Mouse (Mus musculus) T-cell, adult 2 months (primary cell): ENCODE measurements around the gene Mtif3.
A peak's percentile ranks its signal among the peaks of the same experiment; 100 is the strongest.

ENCODE experiments used
- DNase-seq: peaks from one replicate; pipeline ENCODE4 v3.0.0; 2022; ENCODE audit warnings: low spot score

The Mtif3 gene

DNA sequence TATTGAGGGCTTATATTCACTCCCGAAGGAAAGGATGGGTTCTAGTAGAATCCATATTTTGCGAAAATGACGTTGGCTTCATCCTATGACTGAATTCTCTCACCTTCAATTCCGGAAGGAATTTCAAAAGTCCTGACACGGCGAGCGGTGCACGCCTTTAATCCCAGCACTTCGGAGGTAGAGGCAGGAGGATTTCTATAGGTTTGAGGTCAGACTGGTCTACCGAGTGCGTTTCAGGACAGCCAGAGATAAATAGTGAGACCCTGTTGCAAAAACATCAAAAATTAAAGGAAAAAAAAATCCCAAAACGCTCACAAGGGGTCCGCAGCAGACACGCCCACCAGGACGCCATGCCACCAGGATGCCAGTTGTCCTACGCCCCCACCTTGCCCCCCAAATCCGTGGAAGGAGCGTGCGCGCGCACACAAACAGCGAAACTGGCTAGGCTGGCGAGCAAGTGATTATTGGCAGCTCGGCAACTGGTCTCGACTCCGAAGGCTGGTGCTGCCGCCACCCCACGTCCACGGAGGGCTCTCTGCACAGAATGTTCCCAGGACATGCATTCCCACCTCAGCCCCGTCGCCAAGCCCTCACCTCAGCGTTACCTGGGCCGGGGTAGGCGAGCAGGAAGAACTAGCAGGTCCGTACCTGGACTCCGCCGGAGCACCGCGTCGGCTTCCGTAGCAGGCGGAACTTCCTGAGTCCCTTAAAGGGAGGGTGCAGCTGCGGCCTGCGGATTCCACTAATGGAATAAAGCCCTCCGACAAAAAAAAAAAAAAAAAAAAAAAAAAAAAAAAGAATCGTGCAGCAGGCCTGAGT lies at the start of gene Mtif3:
Gene Mtif3, minus strand, starts transcription at position 683 of the 819 bp plus-strand sequence.
- peak; percentile 80 for DNase-seq

DNA sequence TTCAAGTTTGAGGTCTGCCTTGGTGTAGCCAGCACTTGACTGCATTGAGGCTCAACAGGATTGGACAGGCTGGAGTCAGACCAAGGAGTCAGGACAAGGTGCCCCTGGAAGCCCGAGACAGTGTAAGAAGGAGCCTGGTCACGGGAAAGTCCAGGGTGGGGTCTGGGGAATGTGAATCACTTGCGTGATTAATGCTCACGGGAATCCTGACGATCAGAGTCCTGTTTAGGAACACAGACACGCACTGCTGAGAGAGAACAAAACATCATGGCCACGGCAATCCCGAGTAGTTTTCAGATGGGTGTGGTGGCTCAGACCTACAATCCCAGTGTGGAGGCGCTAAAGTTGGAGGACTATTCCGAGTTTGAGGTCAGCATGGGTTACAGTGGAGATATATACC lies 47.7 kb upstream of the Mtif3 start:
- no peak for DNase-seq

DNA sequence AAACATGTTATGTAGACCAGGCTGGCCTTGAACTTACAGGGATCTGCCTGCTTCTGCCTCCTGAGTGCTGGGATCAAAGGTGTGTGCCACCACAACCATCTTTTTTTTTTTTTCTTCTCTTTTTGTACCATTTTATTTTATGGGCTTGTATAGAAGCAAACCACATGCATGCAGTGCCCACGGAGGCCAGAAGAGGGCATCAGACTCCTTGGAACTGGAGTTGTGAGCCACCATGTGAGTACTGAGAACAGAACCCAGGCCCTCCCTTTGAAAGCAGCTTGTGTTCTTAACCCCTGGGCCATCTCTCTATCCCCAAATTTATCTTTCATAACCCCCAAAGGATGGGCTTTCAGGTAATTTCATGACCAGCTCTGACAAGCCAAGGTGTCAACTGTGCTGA lies 39.7 kb upstream of the Mtif3 start:
- no peak for DNase-seq

DNA sequence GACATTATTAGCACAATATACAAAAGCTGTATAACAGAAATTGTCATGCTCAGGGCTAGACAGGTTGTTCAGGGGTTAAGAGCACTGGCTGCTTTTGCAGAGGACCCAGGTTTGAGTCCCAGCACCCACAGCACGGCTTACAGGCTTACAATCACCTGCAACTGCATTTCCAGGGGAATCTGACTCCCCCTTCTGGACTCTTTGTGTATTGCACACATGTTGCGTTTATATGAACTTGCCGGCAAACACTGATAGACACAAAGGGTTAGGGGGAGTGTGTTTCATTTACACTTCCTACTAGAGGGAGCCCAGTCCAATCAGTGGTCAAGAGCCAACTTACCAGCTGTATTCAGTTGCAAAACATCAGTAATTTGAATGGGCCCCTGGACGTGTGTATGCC lies 37.7 kb upstream of the Mtif3 start:
- no peak for DNase-seq

DNA sequence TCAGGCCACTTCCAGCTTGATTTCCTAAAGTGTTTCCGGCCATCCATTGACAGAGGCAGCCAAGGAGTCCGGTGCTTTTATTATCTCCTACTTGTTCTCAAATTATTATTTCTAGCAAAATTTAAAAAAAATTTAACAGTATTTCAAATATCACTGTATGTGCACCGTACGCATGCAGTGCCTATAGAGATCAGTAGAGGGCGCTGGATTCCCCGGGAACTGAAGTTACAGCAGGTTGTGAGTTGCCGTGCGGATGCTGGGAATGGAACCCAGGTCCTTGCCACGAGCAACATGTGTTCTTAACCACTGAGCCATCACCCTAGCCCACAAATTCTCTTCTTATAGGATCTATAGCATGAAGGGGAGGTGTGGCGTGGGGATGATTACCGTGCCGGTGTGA lies 35.2 kb upstream of the Mtif3 start:
- DNase-seq: no peak

DNA sequence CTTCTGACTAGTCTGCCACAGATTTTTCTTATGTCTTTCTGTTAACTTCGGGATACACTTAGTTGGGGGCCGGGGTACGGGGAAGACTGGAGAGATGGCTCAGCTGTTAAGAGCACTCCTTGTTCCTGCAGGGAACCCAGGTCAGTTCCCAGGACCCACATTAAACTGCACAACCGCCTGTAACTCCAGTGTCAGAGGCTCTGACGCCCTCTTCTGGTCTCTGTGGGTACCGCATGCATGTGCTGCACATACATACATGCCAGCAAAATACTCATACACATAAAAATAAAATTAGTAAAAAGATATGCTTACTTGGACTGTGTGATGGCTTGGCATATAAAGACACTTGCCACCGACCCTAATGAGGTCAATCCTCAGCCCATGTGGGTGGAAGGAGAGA lies 33.2 kb upstream of the Mtif3 start:
- DNase-seq: no peak

DNA sequence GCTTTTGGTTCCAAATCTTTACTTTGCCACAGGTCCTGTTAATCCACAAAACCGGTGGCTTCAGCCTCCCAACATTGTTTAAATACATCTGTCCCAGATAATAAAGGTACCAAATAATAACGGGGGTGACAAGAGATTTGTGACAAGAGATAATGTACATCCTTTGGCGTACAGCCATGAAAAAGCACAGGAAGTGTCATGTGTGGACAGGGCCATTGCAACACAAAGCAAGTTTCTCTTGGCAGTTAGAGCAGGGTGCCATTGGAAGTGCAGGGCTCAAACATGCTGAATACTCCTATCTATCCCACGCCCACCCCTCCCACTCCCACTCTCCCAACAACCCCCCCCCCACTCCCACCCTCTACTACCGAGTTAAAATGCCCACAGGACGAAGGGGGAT lies 31.4 kb upstream of the Mtif3 start:
- no peak for DNase-seq

DNA sequence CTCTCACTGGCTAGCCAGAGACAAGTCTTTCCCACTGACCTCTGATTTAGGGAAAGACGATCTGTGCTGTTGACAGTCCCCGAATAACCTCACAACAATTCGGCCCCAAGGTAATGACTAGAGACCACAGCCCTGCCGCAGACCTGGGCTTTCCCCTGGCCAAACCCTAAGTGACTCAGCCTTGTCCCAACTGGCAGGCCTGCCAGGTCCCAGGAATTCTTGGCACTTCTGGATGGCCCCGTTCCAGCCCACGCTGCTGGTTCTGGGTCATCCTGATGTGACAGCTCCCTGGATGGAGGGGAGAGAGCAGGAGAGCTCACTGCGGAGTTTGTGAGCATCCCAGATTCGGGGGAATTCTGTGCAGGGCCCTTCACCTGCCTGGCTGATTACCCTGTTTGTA lies 29.9 kb upstream of the Mtif3 start:
- no peak for DNase-seq

DNA sequence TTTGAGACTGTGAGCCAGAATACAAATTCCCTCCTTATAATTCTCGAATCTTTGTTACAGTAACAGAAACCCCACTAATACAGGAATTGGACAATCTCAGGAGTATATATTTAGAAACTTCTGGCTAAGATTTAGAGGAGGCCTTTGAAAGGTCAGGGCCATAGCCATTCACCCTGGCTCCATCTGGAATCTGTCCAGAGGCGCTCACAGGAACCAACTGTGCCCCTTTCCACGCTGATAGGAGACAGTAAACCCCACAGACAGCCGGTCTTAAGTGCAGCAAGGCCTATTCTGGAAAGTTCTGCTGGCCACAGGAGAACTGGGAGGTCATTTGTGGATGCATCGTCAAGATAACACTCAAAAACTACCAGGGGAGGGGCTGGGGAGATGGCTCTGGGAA lies 25.5 kb upstream of the Mtif3 start:
- DNase-seq: no peak

DNA sequence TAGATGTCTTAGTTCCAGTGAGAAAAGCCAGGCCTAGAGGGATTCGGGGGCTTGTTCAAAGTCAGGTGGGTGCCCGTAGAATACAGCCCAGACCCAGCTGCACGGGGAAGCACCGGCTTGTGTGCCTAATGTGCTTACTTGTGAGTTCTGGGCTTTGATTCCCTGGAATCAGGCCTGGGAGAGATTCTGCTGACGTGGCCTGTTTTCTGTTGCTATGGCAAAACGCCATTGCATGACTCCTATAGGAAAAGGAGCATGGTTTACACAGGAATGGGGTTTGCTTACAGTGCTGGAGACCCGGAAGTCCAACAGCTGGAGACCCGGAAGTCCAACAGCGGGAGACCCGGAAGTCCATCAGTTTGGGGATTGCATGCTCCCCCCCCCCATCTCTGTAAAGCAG lies 24.0 kb upstream of the Mtif3 start:
- no peak for DNase-seq

DNA sequence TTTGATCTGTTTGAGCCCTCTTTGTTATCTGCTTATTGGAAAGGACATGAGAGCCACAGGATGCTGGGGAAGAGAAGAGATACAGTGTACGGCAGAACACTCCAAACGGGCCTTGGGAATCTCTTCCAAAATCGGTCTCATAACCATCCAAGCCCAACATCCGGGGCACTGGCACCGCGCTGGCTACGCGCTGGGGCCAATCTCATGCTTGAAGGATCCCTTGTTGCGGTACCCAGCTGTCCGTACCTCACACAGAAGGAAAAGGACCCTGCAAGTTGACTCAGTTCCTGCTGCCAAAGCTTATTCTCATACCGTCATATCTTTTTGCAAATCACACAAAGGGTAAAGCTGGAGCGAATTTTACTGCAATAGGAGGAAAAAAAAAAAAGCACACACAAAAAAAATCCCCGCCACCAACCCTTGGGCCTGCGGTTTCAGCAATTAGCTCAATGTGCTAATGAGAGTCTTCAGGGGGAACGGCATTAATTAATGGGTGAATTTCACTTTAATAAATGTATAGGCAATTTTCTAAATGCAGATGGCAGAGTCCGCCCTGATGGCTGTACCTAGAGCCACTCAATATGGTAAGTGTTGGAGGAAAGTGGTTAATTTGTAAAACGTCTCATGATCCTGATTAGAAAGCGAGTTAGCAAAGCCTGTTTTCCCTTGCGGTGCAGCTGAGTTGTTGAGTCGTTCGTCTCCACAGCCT lies 22.3 kb upstream of the Mtif3 start:
- no peak for DNase-seq

DNA sequence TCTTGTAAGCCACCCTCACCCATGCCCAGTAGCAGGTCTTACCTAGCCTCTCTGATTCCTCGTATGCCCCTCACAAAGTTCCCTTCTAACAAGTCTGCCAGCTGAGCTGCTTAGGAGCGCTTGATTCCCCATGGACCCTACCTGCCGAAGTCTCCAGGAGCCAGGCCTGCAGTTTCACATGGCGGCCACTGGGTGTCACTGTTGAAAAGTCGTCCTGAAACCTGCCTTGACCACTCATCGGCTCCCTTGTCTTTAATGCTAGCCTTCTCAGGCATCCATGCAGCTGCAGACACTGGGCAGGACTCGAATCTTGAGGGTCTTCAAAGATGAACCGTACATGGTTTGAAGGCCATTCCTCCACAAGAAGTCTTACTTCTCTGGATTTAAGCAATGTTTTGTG lies 19.6 kb upstream of the Mtif3 start:
- peak; percentile 27 for DNase-seq

DNA sequence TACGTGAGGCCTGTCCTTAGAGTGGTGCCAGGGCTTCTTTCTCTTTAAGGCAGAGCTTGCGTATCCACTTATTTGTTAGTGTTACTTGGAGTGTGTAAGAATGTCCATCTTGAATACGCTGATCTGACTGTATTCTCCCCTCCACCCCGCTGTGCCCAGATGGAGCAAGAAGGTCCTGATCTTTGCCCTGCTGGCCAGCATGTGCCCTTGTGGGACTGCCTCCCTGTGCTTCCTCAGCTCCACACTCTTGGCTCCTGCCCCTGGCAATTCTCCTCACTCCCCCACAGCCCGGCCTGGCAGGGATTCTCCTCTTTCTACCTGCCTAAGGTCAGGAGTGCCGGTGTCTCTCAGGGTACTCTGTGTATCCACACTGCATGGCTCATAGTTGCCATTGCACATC lies 17.8 kb upstream of the Mtif3 start:
- no peak for DNase-seq

DNA sequence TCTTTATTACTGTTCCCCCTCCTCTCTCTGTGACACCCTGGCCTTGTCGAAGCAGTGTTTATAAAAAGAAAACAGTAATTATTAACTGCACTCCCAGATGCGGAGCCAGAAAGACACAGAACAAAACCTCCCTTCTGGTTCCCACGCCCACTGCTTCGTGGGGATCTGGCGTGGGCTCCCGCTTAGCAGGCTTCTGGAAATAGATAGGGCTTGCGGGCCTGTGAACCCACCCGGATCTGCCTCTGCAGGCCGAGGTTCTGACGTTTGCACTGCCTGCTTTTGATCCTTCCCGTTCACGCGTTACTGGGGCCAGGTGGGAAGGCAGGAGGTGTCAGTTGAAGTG lies 11.2 kb upstream of the Mtif3 start:
- no peak for DNase-seq

DNA sequence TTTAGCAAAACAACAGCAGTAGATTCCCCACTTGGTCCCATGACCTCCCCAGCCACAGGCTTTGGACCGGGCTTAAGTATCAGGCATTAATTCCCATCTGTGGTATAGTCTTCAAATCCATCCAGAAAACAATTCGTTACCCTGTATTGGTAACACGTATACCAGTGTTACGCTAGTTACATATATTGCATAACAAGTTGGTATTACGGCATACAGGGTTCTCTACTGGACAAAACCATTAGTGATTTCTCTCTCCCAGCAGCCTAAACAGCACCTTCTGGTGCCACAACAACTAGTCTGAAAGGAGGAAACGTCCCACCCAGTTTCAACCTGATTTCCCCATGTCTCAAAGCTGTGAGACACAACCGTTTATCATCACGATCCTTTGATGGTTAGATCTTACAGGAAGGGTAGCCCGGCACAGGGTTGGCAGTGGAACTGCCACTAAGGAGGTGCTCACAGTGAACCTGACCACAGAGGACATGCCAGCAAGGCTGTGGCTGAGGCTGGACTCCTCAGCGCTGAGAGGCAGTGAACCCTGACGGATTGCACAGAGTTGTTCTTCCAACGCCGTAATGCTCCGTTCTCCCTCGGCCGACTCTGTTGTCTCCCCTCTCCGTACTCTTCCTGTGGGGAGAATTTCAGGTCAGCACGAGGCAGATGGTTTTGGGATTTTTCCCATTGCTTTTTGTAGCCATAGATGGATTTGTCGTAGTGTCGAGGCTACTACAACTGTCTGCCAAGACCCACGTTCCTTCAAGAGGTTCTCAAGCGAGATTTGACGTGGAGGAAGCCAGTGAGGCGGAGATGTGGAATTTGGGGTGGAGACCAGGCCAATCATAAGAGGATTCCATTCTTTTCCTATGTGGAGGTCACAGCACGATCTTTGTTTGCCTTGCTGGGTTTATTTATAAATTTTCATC lies 10.5 kb upstream of the Mtif3 start:
- DNase-seq: peak; percentile 53

DNA sequence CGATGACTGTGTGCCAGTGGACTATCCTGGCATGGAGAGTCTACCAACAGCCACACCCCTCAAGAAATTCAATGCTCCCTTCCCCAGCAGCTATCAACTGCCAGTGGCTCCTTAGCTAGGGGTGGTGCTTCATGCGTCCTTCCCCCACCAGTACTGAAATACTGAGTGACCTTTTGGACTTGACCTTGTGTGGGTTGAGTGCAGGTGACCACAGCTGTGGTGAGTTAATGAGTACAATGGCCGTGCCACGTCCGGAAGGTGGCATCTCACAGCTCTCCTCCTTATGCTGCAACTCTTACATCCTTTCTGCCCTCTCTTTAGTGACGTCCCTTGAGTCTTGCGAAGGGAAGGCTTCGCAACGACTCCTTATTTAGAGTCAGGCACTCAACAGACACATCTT lies 9.8 kb upstream of the Mtif3 start:
- DNase-seq: no peak

DNA sequence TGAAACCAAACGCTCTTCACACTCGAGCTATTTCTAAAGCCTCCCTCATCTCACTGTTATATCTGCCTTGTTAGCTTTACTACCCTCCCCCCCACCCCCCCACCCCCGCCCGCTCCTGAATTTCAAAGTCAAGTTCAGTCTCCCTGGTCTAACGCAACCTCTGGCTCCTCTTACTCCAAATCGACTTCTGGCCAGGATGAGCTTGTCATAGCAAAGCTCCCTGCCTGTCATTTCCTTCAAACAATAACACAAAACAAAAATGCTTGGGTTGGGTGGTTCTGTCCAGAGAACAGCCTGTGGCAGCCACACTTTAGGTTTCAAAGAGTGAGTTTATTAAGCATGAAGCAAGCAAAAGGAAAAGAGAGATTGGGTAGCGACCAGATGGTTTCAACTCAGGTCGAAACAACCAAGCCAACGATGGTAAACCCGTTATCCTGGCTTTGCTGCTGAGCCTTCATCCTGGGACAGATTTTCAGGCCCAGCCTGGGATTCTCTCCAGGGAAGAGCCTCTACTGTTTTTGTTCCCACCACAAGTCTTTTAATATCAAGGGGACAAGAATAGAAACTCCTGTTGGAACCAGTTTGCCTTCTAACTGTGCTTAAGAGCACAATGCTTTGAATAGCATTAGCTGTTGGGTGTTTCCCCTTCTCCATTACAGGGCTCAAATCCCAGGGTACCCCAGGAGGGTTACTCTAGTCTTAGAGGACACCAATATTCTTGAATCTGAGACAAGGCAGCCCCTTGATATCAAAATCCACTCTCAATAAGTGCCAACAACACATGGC lies 8.4 kb upstream of the Mtif3 start:
- no peak for DNase-seq

DNA sequence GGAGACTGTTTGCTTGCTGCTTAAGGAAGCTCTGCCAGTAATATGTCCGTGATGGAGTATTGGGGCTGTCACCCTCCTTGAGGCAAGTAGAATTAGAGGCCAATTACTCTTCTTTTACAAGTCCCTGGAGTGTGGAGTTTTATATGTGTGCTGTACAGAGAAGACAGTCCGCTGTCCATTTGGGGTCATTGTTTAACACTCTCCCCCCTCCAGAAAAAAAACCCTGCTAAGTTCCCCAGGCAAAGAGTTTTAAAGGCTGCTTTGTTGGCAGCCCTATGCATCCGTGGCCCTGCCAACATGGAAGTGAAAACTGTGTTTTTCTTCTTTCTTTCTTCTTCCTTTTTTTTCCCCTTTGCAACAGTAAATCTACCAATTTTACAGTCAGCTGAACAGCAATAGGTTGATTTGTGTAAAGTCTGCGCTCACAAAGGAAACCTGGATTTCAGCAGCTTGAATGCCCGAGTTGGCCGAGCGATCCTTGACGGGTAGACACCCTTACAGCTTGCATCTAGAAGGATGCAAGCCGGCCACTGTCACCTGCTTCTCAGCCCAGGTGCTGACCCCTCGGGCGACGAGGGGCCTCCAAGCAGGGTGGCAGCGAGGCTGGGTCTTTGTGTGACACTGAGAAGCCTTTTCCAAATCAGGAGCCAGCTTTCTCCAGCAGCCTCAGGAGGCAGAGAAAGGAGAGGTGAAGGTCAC lies 5.2 kb upstream of the Mtif3 start:
- no peak for DNase-seq

DNA sequence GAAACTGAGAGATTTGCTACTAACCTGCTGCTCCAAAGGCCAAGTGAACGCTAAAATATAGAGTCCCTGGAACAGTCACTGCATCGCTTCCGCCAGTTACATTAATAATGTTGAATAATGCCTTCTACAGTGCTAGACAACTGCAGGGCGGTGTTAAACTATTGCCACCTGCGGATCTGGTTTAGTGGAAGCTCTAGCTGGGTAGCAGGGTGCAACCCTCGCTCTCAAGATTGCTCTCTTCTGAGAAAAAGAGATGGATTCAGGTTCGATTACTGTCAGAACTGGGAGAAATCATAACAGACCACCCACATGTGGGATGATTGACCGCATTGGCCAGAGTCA lies 308 bp upstream of the Mtif3 start:
- no peak for DNase-seq

DNA sequence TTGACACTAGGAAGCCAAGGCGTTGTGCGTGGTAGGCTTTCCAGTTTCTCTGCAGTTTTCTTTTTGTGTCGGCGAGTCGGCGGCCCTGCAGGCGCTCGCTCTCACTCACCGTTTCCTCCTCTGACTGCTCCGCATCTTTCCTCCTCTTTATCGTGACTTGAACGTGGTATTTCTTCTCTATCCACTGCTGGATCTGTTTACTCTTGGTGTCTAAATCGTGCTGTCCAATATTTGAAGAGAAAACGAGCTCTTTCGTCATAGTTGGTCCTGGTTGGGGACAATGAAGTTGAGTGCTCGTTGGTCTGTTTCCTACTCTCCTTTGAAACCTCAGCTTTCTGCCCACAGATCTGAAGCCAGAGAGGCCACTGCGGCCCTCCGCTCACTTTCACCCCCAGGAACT lies 6.9 kb downstream of the Mtif3 start:
- no peak for DNase-seq

DNA sequence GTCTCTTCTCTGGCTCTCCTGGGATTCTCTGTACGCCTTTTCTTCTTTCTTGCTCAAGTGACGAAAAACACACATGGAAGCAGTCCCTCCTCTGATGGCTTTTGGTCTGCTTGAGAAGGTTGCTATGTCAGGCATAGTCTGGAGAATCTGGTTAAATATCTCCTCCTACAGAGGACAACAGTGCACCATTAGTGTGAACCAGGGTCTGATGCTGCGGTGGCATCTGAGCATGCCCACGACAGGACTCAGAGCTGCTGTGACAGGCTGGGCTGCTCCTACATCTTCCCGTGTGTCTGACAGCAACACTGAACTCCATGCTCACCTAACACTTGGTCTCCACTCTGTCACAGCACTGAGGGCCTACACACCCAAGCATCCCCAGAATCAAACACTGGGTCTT lies 7.9 kb downstream of the Mtif3 start:
- no peak for DNase-seq

DNA sequence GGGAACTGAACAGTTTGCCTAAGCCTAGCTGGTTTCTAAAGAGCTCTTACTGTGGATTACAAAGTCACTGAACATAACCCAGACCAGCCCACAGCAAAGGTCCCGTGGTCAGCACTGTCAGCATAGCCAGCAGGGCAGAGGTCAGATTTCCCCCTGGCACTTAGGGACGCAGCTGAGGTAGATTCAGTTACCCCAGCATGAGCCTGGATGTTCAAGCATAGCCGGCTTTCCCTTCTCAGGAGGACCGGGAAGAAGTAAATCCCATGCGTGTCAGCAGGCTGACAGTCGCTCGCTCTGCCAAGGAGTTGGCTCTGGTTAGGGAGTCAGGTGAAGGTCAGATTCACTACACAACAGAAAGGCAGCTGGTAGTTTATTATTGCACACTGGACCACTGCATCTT lies 9.0 kb downstream of the Mtif3 start:
- DNase-seq: no peak
